Comparison of ENCODE assay signal across 9 mouse cellular contexts in the genomic region with DNA sequence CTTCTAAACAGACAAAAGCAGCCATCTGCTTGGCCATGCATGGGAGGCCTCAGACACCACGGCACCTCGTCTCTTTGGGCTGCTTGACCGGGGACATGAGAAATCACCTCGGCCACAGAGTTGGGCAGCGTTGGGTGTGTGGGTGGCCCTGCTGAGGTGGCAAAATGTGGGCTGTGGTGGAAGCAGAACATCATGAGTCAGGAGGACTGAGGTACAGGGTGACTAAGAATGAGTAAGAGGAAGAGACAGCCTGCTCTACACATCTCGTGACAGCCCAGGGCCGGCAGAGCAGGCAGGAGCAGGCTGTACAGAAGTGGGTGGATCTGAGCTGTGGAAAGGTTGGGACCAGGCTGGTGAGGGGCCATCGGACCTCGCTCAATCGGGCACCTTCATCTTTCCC. TPM values are rescaled to one million over a fixed set of nuclear protein-coding genes. Genes with fewer than 3 reads are reported as not detected.
DNase-seq lines count a peak whose midpoint lies in the region; ATAC-seq and TF ChIP-seq lines count a peak whose summit lies in the region.
"Had no signal": no experiment of that assay in that cellular context is flagged by ENCODE, and none has a peak within 500 bp of the region (broad histone marks: within the 10 kb centered on the region; RNA-seq: fewer than 3 reads in every experiment).

No protein-coding gene starts in this region.

- no peak for ATAC-seq in kidney, embryonic 15.5 days (replicated peaks; ENCODE audit: low FRiP score)

- DNase-seq in gastrocnemius, adult 2 months: peak; percentile 32
- no peak for DNase-seq in gastrocnemius, postnatal 36 days
- peak; percentile 54 for DNase-seq in urinary bladder, postnatal 14 days (ENCODE audit: low spot score)
- no peak for DNase-seq in urinary bladder, postnatal 4 days (ENCODE audit: low spot score in 2 of 2)
- DNase-seq in layer of hippocampus, adult 9-11 months: peak; percentile 85
- DNase-seq in right cerebral cortex, postnatal 25 days: peak; percentile 60
- no peak for DNase-seq in embryo, embryonic 9.5 days (ENCODE audit: extremely low spot score)

- intact Hi-C loops in gastrocnemius, adult 2 months (cut with DNase I): no loop called here
- intact Hi-C loops in gastrocnemius, postnatal 36 days (cut with DNase I): loop anchor here (10.0 kb wide), 2 partner anchors 63 to 157 kb away; no protein-coding TSS in a partner anchor

- peak overlapping the region; percentile 31; the same call in 1 of the 2 replicates for H3K27ac ChIP-seq in gastrocnemius, adult 2 months
- no peak overlapping the region for H3K27ac ChIP-seq in kidney, embryonic 15.5 days

- no peak overlapping the region for H3K9ac ChIP-seq in kidney, embryonic 15.5 days

- peaks cover 70% of the 10 kb centered on the region for H3K36me3 ChIP-seq in kidney, embryonic 15.5 days

- no peak for TF ChIP-seq CTCF in gastrocnemius, adult 2 months (IDR thresholded peaks at IDR 0.05)

- H3K4me3 ChIP-seq in gastrocnemius, adult 2 months: no peak overlapping the region
- no peak overlapping the region for H3K4me3 ChIP-seq in kidney, embryonic 15.5 days (replicated peaks)

- peaks cover 25% of the 10 kb centered on the region; the same call in 1 of the 2 replicates for H3K4me1 ChIP-seq in kidney, embryonic 15.5 days

- 75% methylated on average over 10 of the region's 10 CpGs for WGBS in kidney, embryonic 15.5 days

- H3K4me2 ChIP-seq in kidney, embryonic 15.5 days: no peak overlapping the region

- no peaks in the 10 kb centered on the region for H3K9me3 ChIP-seq in kidney, embryonic 15.5 days (replicated peaks)

- H3K27me3 ChIP-seq in kidney, embryonic 15.5 days: no peaks in the 10 kb centered on the region

RNA-seq across cellular contexts. Expression of gene Dhx34, which starts 14.3 kb away (rescaled TPM):
- 1 to 10 TPM; 3.8 to 4.4 TPM for total RNA-seq in gastrocnemius, adult 2 months (2021)
- 1 to 10 TPM; 3.1 to 4.5 TPM for total RNA-seq in gastrocnemius, postnatal 36 days (2021)
- polyA plus RNA-seq in kidney, embryonic 15.5 days (2015; fragmentation: Nextera tagmentation; extraction: Ambion mirVana): 14.1 and 18.2 TPM in 2 replicates

RNA-seq across cellular contexts. Expression of gene Meis3, which starts 32.6 kb away (rescaled TPM):
- total RNA-seq in gastrocnemius, adult 2 months (2021): 1 to 10 TPM; 1.5 to 2.0 TPM
- total RNA-seq in gastrocnemius, postnatal 36 days (2021): 1 to 10 TPM; 1.5 to 2.1 TPM
- 22.5 and 28.9 TPM in 2 replicates for polyA plus RNA-seq in kidney, embryonic 15.5 days (2015; fragmentation: Nextera tagmentation; extraction: Ambion mirVana)

RNA-seq across cellular contexts. Expression of gene C5ar2, which starts 36.5 kb away (rescaled TPM):
- total RNA-seq in gastrocnemius, adult 2 months (2021): under 1 TPM; 0.18 to 0.39 TPM
- total RNA-seq in gastrocnemius, postnatal 36 days (2021): under 1 TPM; 0.20 TPM
- polyA plus RNA-seq in kidney, embryonic 15.5 days (2015; fragmentation: Nextera tagmentation; extraction: Ambion mirVana): 0.04 and 0.08 TPM in 2 replicates
- polyA plus RNA-seq: neural tube, embryonic 11.5 days had no signal

RNA-seq across cellular contexts. Expression of gene C5ar1, which starts 51.8 kb away (rescaled TPM):
- 1 to 10 TPM; 1.6 to 2.4 TPM for total RNA-seq in gastrocnemius, adult 2 months (2021)
- 1 to 10 TPM; 1.7 to 1.8 TPM for total RNA-seq in gastrocnemius, postnatal 36 days (2021)
- polyA plus RNA-seq in kidney, embryonic 15.5 days (2015; fragmentation: Nextera tagmentation; extraction: Ambion mirVana): 2.5 and 3.7 TPM in 2 replicates

Comparison
In these comparisons a context has a peak if more than half of its experiments do, and no peak if none do; other contexts are left out.
1. DNase-seq: peak in gastrocnemius, adult 2 months (single experiment), urinary bladder, postnatal 14 days (single experiment), layer of hippocampus, adult 9-11 months (single experiment) and right cerebral cortex, postnatal 25 days (single experiment); none in gastrocnemius, postnatal 36 days (0 of 2), urinary bladder, postnatal 4 days (0 of 2) and embryo, embryonic 9.5 days (single experiment).